ENCODE assay signal across 8 mouse cellular contexts in genomic region chr2:60800921-60801558, GRCm38 (mm10).
DNase-seq lines count a peak whose midpoint lies in the region; ATAC-seq and TF ChIP-seq lines count a peak whose summit lies in the region.

No protein-coding gene starts in this region.

- no peak overlapping the region for H3K9ac ChIP-seq in forebrain, embryonic 14.5 days (ENCODE audit: low read length)
- H3K9ac ChIP-seq in liver, embryonic 12.5 days = no peak overlapping the region
- H3K9ac ChIP-seq in stomach, embryonic 14.5 days (replicated peaks; ENCODE audit: low read depth, low read length) = no peak overlapping the region

- H3K4me1 ChIP-seq in lung, adult 2 months (ENCODE audit: control insufficient read depth, insufficient read depth, low read length) = peaks cover 37% of the 10 kb centered on the region
- peaks cover 20% of the 10 kb centered on the region for H3K4me1 ChIP-seq in forebrain, embryonic 14.5 days (ENCODE audit: control insufficient read depth, insufficient read depth, low read length)
- peaks cover 27% of the 10 kb centered on the region; the same call in 1 of the 2 replicates for H3K4me1 ChIP-seq in liver, embryonic 12.5 days
- peaks cover 31% of the 10 kb centered on the region for H3K4me1 ChIP-seq in stomach, embryonic 14.5 days (ENCODE audit: control insufficient read depth, insufficient read depth, low read length)

- 19% methylated on average over 15 of the region's 15 CpGs for WGBS in lung, adult 2 months
- 8% methylated on average over 15 of the region's 15 CpGs for WGBS in forebrain, embryonic 14.5 days
- 64% methylated on average over 15 of the region's 15 CpGs for WGBS in liver, embryonic 12.5 days (ENCODE audit: insufficient replicate concordance)
- WGBS in stomach, embryonic 14.5 days = 33% methylated on average over 15 of the region's 15 CpGs

- ATAC-seq in forebrain, embryonic 14.5 days = no peak
- peak; percentile 20; the same call in 1 of the 2 replicates for ATAC-seq in liver, embryonic 12.5 days
- ATAC-seq in stomach, embryonic 14.5 days (ENCODE audit: insufficient number of reproducible peaks, insufficient read depth, low FRiP score, low read depth) = no peak

- H3K27me3 ChIP-seq in forebrain, embryonic 14.5 days (replicated peaks; ENCODE audit: control insufficient read depth, insufficient read depth, low read length) = peaks cover 80% of the 10 kb centered on the region
- no peaks in the 10 kb centered on the region for H3K27me3 ChIP-seq in liver, embryonic 12.5 days (replicated peaks)
- no peaks in the 10 kb centered on the region for H3K27me3 ChIP-seq in stomach, embryonic 14.5 days (ENCODE audit: control insufficient read depth, insufficient read depth, low read length)

- no peak for TF ChIP-seq POLR2A in lung, adult 2 months (IDR thresholded peaks at IDR 0.05; ENCODE audit: borderline replicate concordance, extremely low read depth, low read depth, low read length)

- H3K36me3 ChIP-seq in forebrain, embryonic 14.5 days (ENCODE audit: control insufficient read depth, insufficient read depth, low read length) = no peaks in the 10 kb centered on the region
- peaks cover 14% of the 10 kb centered on the region for H3K36me3 ChIP-seq in liver, embryonic 12.5 days
- peaks cover 1% of the 10 kb centered on the region; the same call in 1 of the 2 replicates for H3K36me3 ChIP-seq in stomach, embryonic 14.5 days (ENCODE audit: control insufficient read depth, insufficient read depth, low read length)

- peak overlapping the region; percentile 25 for H3K4me3 ChIP-seq in lung, adult 2 months (replicated peaks; ENCODE audit: extremely low read depth, low read depth, low read length)
- H3K4me3 ChIP-seq in forebrain, embryonic 14.5 days (ENCODE audit: low read depth, low read length) = 0 out of 2 replicates have a peak overlapping the region, but pooled peaks have one; percentile 1
- H3K4me3 ChIP-seq in liver, embryonic 12.5 days = no peak overlapping the region
- no peak overlapping the region for H3K4me3 ChIP-seq in stomach, embryonic 14.5 days (ENCODE audit: low read depth, low read length)

- TF ChIP-seq CTCF in lung, adult 2 months (IDR thresholded peaks at IDR 0.05; ENCODE audit: insufficient read depth, low read length) = no peak

- H3K27ac ChIP-seq in forebrain, embryonic 14.5 days (ENCODE audit: low read depth, low read length) = no peak overlapping the region
- H3K27ac ChIP-seq in liver, embryonic 12.5 days = peak overlapping the region; percentile 37; the same call in 1 of the 2 replicates
- no peak overlapping the region; the same call in 1 of the 2 replicates for H3K27ac ChIP-seq in stomach, embryonic 14.5 days (ENCODE audit: low read length)

- no peak for DNase-seq in lung, adult 2 months
- DNase-seq in lung, postnatal 4 days = no peak
- DNase-seq in forebrain, embryonic 14.5 days (ENCODE audit: low spot score) = no peak
- no peak for DNase-seq in c-Kit-positive CD71-positive TER-119-positive erythroid progenitor cells, embryonic 14.5 days (ENCODE audit: low spot score)
- DNase-seq in cerebellum, adult 11-12 months = no peak
- no peak for DNase-seq in right cerebral cortex, postnatal 25 days

- H3K4me2 ChIP-seq in forebrain, embryonic 14.5 days (ENCODE audit: low read length) = peak overlapping the region; percentile 21; the same call in 1 of the 2 replicates
- peak overlapping the region; percentile 13; the same call in 1 of the 2 replicates for H3K4me2 ChIP-seq in liver, embryonic 12.5 days
- peak overlapping the region; percentile 37 for H3K4me2 ChIP-seq in stomach, embryonic 14.5 days (replicated peaks; ENCODE audit: low read depth, low read length)

- H3K9me3 ChIP-seq in forebrain, embryonic 14.5 days (replicated peaks; ENCODE audit: control insufficient read depth, low read length) = no peaks in the 10 kb centered on the region
- no peaks in the 10 kb centered on the region for H3K9me3 ChIP-seq in liver, embryonic 12.5 days (replicated peaks)
- no peaks in the 10 kb centered on the region for H3K9me3 ChIP-seq in stomach, embryonic 14.5 days (ENCODE audit: control insufficient read depth, low read depth, low read length)

Comparison
In these comparisons a context has a peak if more than half of its experiments do, and no peak if none do; other contexts are left out.
1. H3K4me3 ChIP-seq: peak in lung, adult 2 months (single experiment) and forebrain, embryonic 14.5 days (single experiment); none in liver, embryonic 12.5 days (single experiment) and stomach, embryonic 14.5 days (single experiment).
2. Peak in every context shown above with its lines, with median percentiles within 50 percentile points of each other: H3K4me2 ChIP-seq.